Mouse (Mus musculus) layer of hippocampus, postnatal 10 days (tissue): Measurements from ENCODE around the gene Barhl2. TPM values are rescaled to one million over a fixed set of nuclear protein-coding genes. Genes with fewer than 3 reads are reported as not detected.

Experiments
- DNase-seq, 2 experiments: peaks; one replicate each; pipeline ENCODE4 v3.0.0; 2021; ENCODE audit warnings: low spot score in 2 of 2
- total RNA-seq, 2 experiments: library from RNA; stranded (reverse); gene quantifications; 2 replicates each; pipeline ENCODE4 v1.2.3; 2021

Gene Barhl2
- total RNA-seq, 2 experiments from 2014 or later, result 0.46 to 0.51 TPM

GRCm38 (mm10) chr5:106416550-106416949, 41.4 kb downstream of the Barhl2 start:
- no peak for DNase-seq

GRCm38 (mm10) chr5:106415734-106416133, 42.2 kb downstream of the Barhl2 start:
- peak; percentile 7 to 21 for DNase-seq

GRCm38 (mm10) chr5:106402761-106403160, 55.2 kb downstream of the Barhl2 start:
- DNase-seq, result no peak

Other genes starting within 250 kb of the Barhl2 start
- gene Gm17304, start 150.9 kb upstream of the Barhl2 start, total RNA-seq, result not detected
- 10 to 100 TPM; 84.2 to 87.7 TPM for gene Zfp644, start 239.1 kb upstream of the Barhl2 start, total RNA-seq